Mouse (Mus musculus): ENCODE data around the gene Fam131a. TPM values are rescaled to one million over a fixed set of nuclear protein-coding genes. Genes with fewer than 3 reads are reported as not detected.

Gene Fam131a
- polyA plus RNA-seq, 1 experiment from 2014 or later = 5.2 TPM

DNA sequence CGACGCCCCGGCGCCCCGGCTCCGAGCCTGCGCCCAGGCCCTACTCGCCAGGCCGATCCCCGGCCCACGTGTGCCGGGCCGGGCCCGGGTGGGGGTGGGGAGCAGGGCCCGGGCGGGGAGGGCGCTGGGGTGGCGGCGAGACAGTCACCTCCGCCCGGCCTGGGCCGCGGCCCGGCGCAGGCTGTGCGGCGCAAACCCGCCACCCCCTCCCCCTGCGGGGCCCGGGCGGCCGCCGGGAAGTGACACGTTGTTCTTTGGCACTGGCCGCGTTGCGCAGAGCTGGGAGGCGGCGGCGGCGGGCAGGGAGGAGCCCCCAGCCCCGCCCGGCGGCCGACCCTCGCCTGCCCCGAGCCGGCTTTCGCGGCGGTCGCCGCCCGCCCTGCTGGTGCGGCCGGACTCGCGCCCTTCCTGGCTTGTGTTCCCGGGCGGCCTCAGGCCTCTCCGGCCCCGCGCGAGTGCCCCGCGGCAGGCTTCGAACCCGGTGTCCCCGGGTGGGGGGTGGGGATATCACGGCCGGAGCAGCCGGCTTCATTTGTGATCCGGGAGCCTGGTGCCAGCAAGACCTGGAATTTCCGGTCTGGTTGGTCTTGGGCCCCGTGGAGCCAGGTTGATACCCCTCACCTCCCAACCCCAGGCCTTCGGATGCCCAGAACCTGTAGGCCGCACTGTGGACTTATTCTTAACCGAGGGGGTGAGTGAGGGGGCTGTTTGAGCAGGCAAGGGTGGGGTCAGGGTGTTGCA lies 19.9 kb upstream of the Fam131a start:
- under 1% methylated on average over 72 of the region's 78 CpGs for WGBS

DNA sequence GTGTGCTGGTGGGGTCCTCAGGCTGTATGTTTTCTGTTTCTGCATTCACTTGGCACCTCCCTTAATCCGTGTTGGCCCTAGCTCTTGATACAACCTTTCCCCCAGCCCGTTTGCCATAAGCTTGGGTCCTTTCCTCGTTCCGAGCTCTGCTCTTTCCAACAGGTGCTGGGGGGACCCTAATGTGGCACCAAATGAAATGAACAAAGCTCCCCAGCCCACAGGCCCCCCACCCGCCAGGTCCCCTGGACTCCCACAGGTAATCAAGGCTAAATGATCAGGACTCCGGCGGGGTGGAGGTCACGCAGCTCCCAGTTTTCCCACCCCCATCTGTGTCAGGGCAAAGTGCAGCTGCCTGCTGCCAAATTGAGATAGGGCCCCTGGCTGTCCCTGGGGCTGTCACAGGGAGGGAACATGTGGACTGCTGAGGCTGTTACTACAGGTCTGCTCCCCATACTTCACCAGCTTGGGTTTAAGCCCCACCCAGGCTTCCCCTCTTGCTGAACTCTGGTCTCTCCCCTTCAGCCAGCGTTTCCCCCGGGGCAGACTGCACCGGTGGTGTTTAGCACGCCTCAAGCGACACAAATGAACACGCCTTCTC lies 19.2 kb upstream of the Fam131a start:
- peak overlapping the region; percentile 96 for H3K27ac ChIP-seq (ENCODE audit: poor library complexity, severe bottlenecking)
- ATAC-seq (ENCODE audit: insufficient number of reproducible peaks, low FRiP score) = no peak
- H3K4me3 ChIP-seq = peak overlapping the region; percentile 99
- H3K27me3 ChIP-seq (replicated peaks) = no peaks in the 10 kb centered on the region
- no peaks in the 10 kb centered on the region for H3K9me3 ChIP-seq (replicated peaks)
- H3K9ac ChIP-seq = peak overlapping the region; percentile 97
- H3K4me2 ChIP-seq = peak overlapping the region; percentile 100
- WGBS = 7% methylated on average over 14 of the region's 14 CpGs
- peaks cover 36% of the 10 kb centered on the region for H3K36me3 ChIP-seq
- H3K4me1 ChIP-seq (replicated peaks) = peaks cover 36% of the 10 kb centered on the region

More for the DNA sequence above, 19.9 kb upstream of the Fam131a start:
- Histone ChIP-seq H3K36me3 (peaks cover 29% of the 10 kb centered on the region), H3K27me3 (replicated peaks) (no peaks in the 10 kb centered on the region), H3K4me2 (peak overlapping the region; percentile 100), H3K9ac (peak overlapping the region; percentile 97), H3K27ac (ENCODE audit: poor library complexity, severe bottlenecking) (peak overlapping the region; percentile 96), H3K4me1 (replicated peaks) (peaks cover 36% of the 10 kb centered on the region), H3K9me3 (replicated peaks) (no peaks in the 10 kb centered on the region), H3K4me3 (peak overlapping the region; percentile 99)
- ATAC-seq (ENCODE audit: insufficient number of reproducible peaks, low FRiP score) = peak; percentile 88

DNA sequence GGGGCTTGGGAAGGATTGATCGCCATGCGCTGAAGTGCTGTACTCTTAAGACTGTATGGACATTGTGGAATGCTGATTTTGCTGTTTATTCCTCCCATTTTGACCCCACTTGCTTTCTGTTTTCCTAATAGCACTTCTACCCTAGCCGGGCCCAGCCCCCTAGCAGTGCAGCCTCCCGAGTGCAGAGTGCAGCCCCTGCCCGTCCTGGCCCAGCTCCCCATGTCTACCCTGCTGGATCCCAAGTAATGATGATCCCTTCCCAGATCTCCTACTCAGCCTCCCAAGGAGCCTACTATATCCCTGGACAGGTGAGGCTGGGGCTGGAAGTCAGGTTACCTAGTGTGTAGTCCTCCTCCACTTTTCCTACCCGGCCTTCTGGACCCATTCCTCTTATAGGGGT lies 17.8 kb upstream of the Fam131a start:
- no peak overlapping the region for H3K9ac ChIP-seq
- H3K9me3 ChIP-seq (replicated peaks) = no peaks in the 10 kb centered on the region
- no peak overlapping the region for H3K4me3 ChIP-seq
- H3K27ac ChIP-seq (ENCODE audit: poor library complexity, severe bottlenecking) = no peak overlapping the region
- H3K4me2 ChIP-seq = peak overlapping the region; percentile 100
- peaks cover 50% of the 10 kb centered on the region for H3K36me3 ChIP-seq
- peaks cover 36% of the 10 kb centered on the region for H3K4me1 ChIP-seq (replicated peaks)
- no peaks in the 10 kb centered on the region for H3K27me3 ChIP-seq (replicated peaks)
- WGBS = 92% methylated on average over 6 of the region's 6 CpGs
- ATAC-seq (ENCODE audit: insufficient number of reproducible peaks, low FRiP score) = no peak

DNA sequence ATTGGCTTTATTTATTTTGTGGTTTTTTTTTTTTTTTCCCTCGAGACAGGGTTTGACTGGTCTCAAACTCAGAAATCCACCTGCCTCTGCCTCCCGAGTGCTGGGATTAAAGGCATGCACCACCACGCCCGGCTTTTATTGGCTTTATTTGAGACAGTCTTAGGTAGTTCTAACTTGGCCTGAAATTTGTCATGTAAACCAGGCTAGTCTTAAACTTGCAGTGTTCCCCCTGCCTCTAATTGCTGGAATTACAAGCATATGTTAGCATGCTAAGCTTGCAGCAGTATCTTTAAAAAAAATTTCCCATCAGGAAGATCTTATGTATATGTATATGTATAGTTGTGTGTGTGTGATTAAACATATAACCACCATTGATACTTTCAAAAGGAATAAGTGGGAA lies 16.3 kb upstream of the Fam131a start:
- Histone ChIP-seq H3K4me3 (no peak overlapping the region), H3K9me3 (replicated peaks) (no peaks in the 10 kb centered on the region), H3K4me1 (replicated peaks) (peaks cover 34% of the 10 kb centered on the region), H3K9ac (no peak overlapping the region), H3K27me3 (replicated peaks) (no peaks in the 10 kb centered on the region), H3K4me2 (no peak overlapping the region), H3K27ac (ENCODE audit: poor library complexity, severe bottlenecking) (no peak overlapping the region), H3K36me3 (peaks cover 65% of the 10 kb centered on the region)
- no peak for ATAC-seq (ENCODE audit: insufficient number of reproducible peaks, low FRiP score)
- 84% methylated on average over 4 of the region's 4 CpGs for WGBS

DNA sequence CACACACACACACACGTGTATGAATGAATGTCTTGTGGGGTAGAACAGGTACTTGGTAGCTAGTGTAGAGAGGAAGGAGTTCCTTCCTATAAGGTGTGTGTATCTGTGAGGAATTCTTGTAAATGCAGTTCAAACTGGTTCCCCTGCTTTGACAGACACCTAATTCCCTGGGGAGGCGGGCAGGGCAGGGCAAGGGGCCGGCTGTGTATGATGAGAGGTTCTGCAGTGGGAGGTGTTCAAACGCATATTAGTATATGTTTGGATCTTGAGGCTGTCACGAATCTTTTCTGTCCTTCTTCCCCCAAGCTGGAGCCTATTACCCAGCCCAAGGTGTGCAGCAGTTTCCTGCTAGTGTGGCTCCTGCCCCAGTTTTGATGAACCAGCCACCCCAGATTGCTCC lies 15.7 kb upstream of the Fam131a start:
- peaks cover 72% of the 10 kb centered on the region for H3K36me3 ChIP-seq
- no peak overlapping the region for H3K4me2 ChIP-seq
- WGBS = 84% methylated on average over 5 of the region's 5 CpGs
- H3K27me3 ChIP-seq (replicated peaks) = no peaks in the 10 kb centered on the region
- H3K27ac ChIP-seq (ENCODE audit: poor library complexity, severe bottlenecking) = peak overlapping the region; percentile 16; the same call in 1 of the 2 replicates
- no peak overlapping the region; the same call in 1 of the 2 replicates for H3K9ac ChIP-seq
- H3K4me3 ChIP-seq = no peak overlapping the region
- H3K9me3 ChIP-seq (replicated peaks) = no peaks in the 10 kb centered on the region
- no peak for ATAC-seq (ENCODE audit: insufficient number of reproducible peaks, low FRiP score)
- peaks cover 30% of the 10 kb centered on the region for H3K4me1 ChIP-seq (replicated peaks)

DNA sequence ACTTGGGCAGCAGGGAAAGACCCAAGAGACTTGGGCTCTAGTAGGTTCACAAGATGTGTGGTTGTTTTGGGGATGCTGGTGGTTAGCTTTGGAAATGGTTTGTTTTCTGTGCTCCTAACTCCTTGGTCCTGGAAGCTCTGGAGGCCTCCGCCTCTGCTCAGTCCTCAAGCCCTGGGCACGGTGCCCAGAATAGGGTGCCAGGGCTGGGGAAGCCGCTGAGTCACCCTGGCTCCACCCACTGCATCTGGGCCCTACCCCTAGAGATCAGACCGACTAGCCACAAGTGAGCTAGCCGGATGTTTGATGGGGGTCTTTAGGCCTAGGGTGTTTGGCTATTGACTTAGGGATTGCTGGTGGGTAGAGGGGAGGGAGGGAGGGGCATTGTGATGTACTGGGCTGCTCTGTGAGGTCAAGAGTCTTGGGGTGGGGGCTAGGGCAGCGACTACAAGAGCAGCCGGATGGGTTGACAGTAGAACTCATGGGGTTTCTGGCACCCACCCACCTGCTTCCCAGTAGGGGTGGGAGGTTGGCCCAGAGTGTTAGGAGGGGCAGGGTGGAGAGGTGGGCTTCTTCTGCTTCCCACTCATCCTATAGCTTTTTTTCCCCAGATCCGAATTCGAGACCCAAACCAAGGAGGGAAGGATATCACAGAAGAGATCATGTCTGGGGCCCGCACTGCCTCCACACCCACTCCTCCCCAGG lies 14.9 kb upstream of the Fam131a start:
- Histone ChIP-seq H3K4me3 (no peak overlapping the region), H3K27ac (ENCODE audit: poor library complexity, severe bottlenecking) (peak overlapping the region; percentile 16; the same call in 1 of the 2 replicates), H3K4me1 (replicated peaks) (peaks cover 30% of the 10 kb centered on the region), H3K4me2 (no peak overlapping the region), H3K27me3 (replicated peaks) (no peaks in the 10 kb centered on the region), H3K9ac (no peak overlapping the region; the same call in 1 of the 2 replicates), H3K9me3 (replicated peaks) (no peaks in the 10 kb centered on the region), H3K36me3 (peaks cover 79% of the 10 kb centered on the region)
- ATAC-seq (ENCODE audit: insufficient number of reproducible peaks, low FRiP score) = no peak
- 74% methylated on average over 10 of the region's 10 CpGs for WGBS

DNA sequence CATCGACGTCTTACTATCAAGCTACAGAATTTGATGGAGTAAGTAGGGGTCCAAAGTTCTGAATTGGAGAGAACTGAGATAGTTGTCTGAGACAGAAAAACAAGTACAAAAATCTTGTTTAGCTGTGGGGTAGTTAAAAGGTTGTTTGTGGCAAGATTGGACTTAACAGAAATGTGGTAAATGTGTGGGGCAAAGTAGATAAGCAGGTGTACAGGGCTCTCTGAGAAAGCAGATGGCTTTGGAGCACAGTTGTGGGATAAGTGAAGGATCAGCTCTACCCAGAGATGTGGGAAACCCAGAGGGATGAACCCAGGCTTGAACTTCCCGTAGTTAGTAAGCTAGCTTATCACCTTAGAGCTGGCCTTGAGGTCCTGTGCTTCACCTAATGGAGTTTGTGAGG lies 2.3 kb upstream of the Fam131a start:
- H3K4me2 ChIP-seq = no peak overlapping the region
- no peaks in the 10 kb centered on the region for H3K27me3 ChIP-seq (replicated peaks)
- H3K9me3 ChIP-seq (replicated peaks) = no peaks in the 10 kb centered on the region
- no peak for ATAC-seq (ENCODE audit: insufficient number of reproducible peaks, low FRiP score)
- no peak overlapping the region for H3K4me3 ChIP-seq
- H3K4me1 ChIP-seq (replicated peaks) = peaks cover 30% of the 10 kb centered on the region
- no peak overlapping the region for H3K27ac ChIP-seq (ENCODE audit: poor library complexity, severe bottlenecking)
- H3K36me3 ChIP-seq = peaks cover 68% of the 10 kb centered on the region
- WGBS = 79% methylated on average over 3 of the region's 3 CpGs
- no peak overlapping the region for H3K9ac ChIP-seq

DNA sequence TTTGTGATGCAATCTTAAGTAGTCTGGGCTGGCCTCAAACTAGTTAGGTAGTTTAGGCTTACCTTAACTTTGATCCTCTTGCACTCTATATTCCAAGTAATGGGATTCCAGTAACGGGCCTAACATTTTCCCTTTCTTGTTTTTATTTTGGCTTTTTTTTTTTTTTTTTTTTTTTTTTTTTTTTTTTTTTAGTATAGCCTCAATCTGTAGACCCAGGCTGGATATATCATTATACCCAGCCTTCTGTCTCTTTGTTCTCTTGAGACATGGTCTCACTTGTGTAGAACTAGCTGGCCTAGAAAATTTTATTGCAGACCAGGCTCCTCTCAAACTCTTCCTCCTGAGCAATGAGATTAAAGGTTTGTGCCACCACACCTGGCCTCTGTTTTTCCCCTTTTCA lies 1.4 kb upstream of the Fam131a start:
- 0 out of 2 replicates have a peak, but pooled peaks cover 5% of the 10 kb centered on the region for H3K27me3 ChIP-seq (replicated peaks)
- ATAC-seq (ENCODE audit: insufficient number of reproducible peaks, low FRiP score) = no peak
- no peak overlapping the region for H3K4me3 ChIP-seq
- no peaks in the 10 kb centered on the region for H3K9me3 ChIP-seq (replicated peaks)
- peaks cover 59% of the 10 kb centered on the region for H3K36me3 ChIP-seq
- H3K9ac ChIP-seq = no peak overlapping the region
- no peak overlapping the region for H3K27ac ChIP-seq (ENCODE audit: poor library complexity, severe bottlenecking)
- 78% methylated on average over 1 of the region's 1 CpGs for WGBS
- H3K4me2 ChIP-seq = no peak overlapping the region
- peaks cover 37% of the 10 kb centered on the region for H3K4me1 ChIP-seq (replicated peaks)

DNA sequence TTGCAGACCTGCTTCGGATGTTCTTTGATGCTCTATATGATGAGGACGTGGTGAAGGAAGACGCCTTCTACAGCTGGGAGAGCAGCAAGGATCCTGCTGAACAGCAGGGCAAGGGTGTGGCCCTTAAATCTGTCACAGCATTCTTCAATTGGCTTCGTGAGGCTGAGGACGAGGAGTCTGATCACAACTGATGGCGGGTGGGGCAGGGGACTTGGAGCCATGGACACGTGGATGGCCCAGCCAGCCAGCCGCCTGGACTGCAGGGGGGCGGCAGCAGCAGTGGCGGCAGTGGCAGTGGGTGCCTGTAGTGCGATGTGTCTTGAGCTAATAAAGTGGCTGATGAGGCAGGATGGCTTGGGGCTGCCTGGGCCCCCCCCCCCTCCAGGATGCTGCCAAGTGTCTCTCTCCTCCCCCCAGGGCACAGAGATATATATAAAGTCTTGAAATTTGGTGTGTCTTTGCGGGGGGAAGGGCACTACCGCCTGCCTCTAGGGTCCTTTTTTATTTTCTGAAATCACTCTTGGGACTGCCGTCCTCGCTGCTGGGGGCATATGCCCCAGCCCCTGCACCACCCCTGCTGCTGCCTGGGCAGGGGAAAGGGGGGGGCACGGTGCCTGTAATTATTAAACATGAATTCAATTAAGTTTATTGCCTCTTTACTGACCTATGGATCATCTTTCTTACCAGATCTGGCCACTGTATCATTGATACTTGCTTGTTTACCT lies 638 bp upstream of the Fam131a start:
- Histone ChIP-seq H3K9ac (no peak overlapping the region), H3K36me3 (peaks cover 51% of the 10 kb centered on the region), H3K4me3 (0 out of 2 replicates have a peak overlapping the region, but pooled peaks have one; percentile 6)

DNA sequence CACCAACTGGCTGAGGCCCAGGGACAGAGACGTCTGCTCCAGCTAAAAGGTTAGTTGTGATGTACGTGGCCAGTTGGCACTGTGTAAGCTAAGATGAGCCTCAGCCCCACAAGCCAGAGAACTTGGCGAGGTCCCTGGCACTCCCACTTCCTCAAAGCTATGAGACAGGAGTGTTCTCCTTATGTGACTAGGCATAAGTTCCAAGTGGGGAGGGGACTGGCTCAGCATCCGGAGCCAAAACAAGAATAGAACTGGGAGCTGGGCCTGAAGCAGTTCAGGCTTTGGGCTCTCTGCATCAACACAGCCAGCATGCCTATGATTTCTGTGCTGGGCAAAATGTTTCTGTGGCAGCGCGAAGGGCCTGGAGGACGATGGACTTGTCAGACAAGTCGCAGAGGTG lies 1.7 kb downstream of the Fam131a start:
- H3K9me3 ChIP-seq (replicated peaks) = no peaks in the 10 kb centered on the region
- H3K36me3 ChIP-seq = peaks cover 28% of the 10 kb centered on the region
- H3K27me3 ChIP-seq (replicated peaks) = 0 out of 2 replicates have a peak, but pooled peaks cover 5% of the 10 kb centered on the region
- H3K27ac ChIP-seq (ENCODE audit: poor library complexity, severe bottlenecking) = peak overlapping the region; percentile 6; the same call in 1 of the 2 replicates
- no peak overlapping the region for H3K4me3 ChIP-seq
- H3K4me1 ChIP-seq (replicated peaks) = peaks cover 37% of the 10 kb centered on the region
- ATAC-seq (ENCODE audit: insufficient number of reproducible peaks, low FRiP score) = no peak
- WGBS = 69% methylated on average over 8 of the region's 8 CpGs
- H3K4me2 ChIP-seq = 0 out of 2 replicates have a peak overlapping the region, but pooled peaks have one; percentile 72
- no peak overlapping the region for H3K9ac ChIP-seq

More for the DNA sequence above, 638 bp upstream of the Fam131a start:
- no peak for ATAC-seq (ENCODE audit: insufficient number of reproducible peaks, low FRiP score)
- Histone ChIP-seq H3K27ac (ENCODE audit: poor library complexity, severe bottlenecking) (no peak overlapping the region), H3K9me3 (replicated peaks) (no peaks in the 10 kb centered on the region), H3K27me3 (replicated peaks) (0 out of 2 replicates have a peak, but pooled peaks cover 5% of the 10 kb centered on the region), H3K4me2 (peak overlapping the region; percentile 86), H3K4me1 (replicated peaks) (peaks cover 37% of the 10 kb centered on the region)
- WGBS = 46% methylated on average over 16 of the region's 16 CpGs
